Mouse (Mus musculus): ENCODE measurements around the gene Pou2f3. TPM values are rescaled to one million over a fixed set of nuclear protein-coding genes. Genes with fewer than 3 reads are reported as not detected.

Gene Pou2f3
- total and polyA plus RNA-seq, 3 experiments, result not detected

DNA sequence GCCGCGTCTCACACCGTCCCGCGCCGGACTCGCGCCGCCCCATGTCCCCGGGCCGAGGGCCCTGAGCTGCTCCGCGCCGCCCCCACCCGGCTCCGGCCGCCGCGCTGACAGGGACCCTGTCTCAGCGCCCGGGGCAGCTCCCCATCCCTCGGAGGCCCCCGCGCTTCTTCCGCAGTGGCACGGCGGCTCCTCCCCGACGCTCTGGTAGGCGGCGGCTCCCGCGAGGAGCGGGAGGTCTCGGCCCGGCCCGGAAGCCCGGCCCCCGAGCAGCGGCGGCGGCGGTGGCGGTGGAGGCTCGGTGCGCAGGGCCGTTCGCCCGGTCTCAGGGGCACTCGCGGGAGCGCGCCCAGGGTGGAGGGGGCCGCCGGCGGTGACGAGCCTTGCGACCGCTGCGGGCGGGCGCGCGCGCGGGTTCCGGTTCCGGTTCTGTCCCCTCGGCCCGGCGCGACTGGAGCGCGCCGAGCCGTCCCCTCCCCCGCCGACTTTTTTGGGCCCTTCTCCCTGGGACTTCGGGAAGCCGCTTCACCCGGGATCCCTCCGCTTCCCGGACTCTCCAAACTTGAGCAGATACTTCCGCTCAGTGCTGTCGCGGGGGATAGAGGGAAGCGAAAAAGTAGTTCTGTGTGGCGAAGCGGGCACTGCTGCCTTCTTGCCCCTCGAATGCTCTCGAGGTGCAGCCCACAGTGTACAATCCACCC is 104.4 kb downstream of the Pou2f3 start (continued):
- TF ChIP-seq MYB (IDR thresholded peaks at IDR 0.05; ENCODE audit: low read depth, low read length), result no peak
- TF ChIP-seq TBP (IDR thresholded peaks at IDR 0.05; ENCODE audit: low read depth, low read length), result 0 out of 2 replicates have a peak, but pooled peaks have one; percentile 42
- TF ChIP-seq ELF1 (IDR thresholded peaks at IDR 0.05; ENCODE audit: low read depth, low read length), result peak; percentile 70

DNA sequence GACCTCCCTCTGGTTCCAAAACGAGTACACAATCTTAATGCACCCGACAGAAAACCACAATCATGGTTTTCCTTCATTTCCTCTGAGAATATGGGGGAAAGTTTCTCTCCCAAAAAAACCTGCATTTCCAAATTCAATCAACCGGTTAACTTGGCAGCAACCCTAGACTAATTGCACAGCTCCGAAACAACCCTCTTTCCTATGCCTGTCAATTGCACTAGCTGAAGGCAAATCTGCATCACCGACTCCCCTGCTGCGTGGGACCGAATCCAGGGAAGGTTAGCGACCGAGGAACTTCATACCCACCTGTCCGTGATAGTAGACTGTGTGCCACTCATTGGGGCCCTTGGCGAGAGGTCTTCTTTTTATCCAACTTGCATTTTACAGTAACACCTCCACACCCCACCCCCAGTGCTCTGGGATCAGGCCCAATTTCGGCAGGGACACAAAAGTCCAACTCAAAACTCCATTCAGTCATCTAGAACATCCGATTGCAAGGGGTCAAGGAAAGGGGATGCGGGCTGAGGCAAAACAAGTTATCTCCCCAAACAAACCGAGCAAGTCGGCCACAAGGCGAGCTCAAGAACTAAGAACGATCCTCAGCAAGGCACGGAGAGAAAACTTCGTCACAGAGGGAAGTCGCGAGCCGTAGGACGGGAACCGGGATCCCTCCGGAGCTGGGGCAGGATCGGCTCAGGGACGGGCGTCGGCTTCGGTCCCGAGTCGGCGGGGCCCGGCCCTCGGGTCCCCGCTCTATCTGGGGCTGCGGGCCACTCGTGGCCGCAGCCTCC is 105.1 kb downstream of the Pou2f3 start:
- TF ChIP-seq POLR2A (IDR thresholded peaks at IDR 0.05; ENCODE audit: control insufficient read depth in 1 of 2, insufficient read depth in 1 of 2, low read depth in 1 of 2, low read length in 2 of 2, poor library complexity in 1 of 2), result no peak
- peak; percentile 59 for TF ChIP-seq SIN3A (IDR thresholded peaks at IDR 0.05; ENCODE audit: low read length)
- peak; percentile 52; the same call in 1 of the 2 replicates for TF ChIP-seq TBP (IDR thresholded peaks at IDR 0.05; ENCODE audit: low read depth, low read length)
- peak overlapping the region; percentile 92 for H3K9ac ChIP-seq (ENCODE audit: control insufficient read depth, low read depth, low read length, poor library complexity, severe bottlenecking)
- peaks cover 0 to 39% of the 10 kb centered on the region in 2 experiments; a peak in 2 of 4 replicates for H3K36me3 ChIP-seq (ENCODE audit: control insufficient read depth in 1 of 2, insufficient read depth in 2 of 2, low read length in 2 of 2)
- H3K9me3 ChIP-seq (replicated peaks; ENCODE audit: insufficient read depth, low read length), result no peaks in the 10 kb centered on the region
- peak; percentile 66 for DNase-seq (ENCODE audit: low read depth, low spot score)
- no peaks in the 10 kb centered on the region for H3K27me3 ChIP-seq (ENCODE audit: control insufficient read depth in 1 of 2, insufficient read depth in 2 of 2, low read length in 2 of 2)
- H3K4me1 ChIP-seq (ENCODE audit: control insufficient read depth in 1 of 2, insufficient read depth in 2 of 2, low read length in 2 of 2), result peaks cover 14 to 28% of the 10 kb centered on the region in 2 experiments
- peak overlapping the region; percentile 86 for H3K27ac ChIP-seq (ENCODE audit: control insufficient read depth, low read depth, low read length)
- peaks cover 33% of the 10 kb centered on the region for H3K79me2 ChIP-seq (ENCODE audit: control insufficient read depth, insufficient read depth, low read length, poor library complexity)
- peak overlapping the region; percentile 82 to 86 for H3K4me3 ChIP-seq (ENCODE audit: control insufficient read depth in 1 of 2, insufficient read depth in 1 of 2, low read depth in 2 of 2, low read length in 2 of 2)

- peak overlapping the region; percentile 86; the same call in 1 of the 2 replicates for H3K27ac ChIP-seq (ENCODE audit: control insufficient read depth, low read depth, low read length)
- H3K27me3 ChIP-seq (ENCODE audit: control insufficient read depth in 1 of 2, insufficient read depth in 2 of 2, low read length in 2 of 2), result no peaks in the 10 kb centered on the region
- DNase-seq (ENCODE audit: low read depth, low spot score), result no peak
- H3K9me3 ChIP-seq (replicated peaks; ENCODE audit: insufficient read depth, low read length), result no peaks in the 10 kb centered on the region
- peak overlapping the region; percentile 92 for H3K9ac ChIP-seq (ENCODE audit: control insufficient read depth, low read depth, low read length, poor library complexity, severe bottlenecking)
- no peak for TF ChIP-seq POLR2AphosphoS2 (IDR thresholded peaks at IDR 0.05; ENCODE audit: low read length)
- TF ChIP-seq MAX (IDR thresholded peaks at IDR 0.05; ENCODE audit: low read length), result no peak
- TF ChIP-seq CHD1 (IDR thresholded peaks at IDR 0.05; ENCODE audit: low read depth, low read length), result 0 out of 2 replicates have a peak, but pooled peaks have one; percentile 16
- peaks cover 12 to 28% of the 10 kb centered on the region in 2 experiments for H3K4me1 ChIP-seq (ENCODE audit: control insufficient read depth in 1 of 2, insufficient read depth in 2 of 2, low read length in 2 of 2)
- H3K79me2 ChIP-seq (ENCODE audit: control insufficient read depth, insufficient read depth, low read length, poor library complexity), result peaks cover 36% of the 10 kb centered on the region
- peaks cover 0 to 42% of the 10 kb centered on the region in 2 experiments; a peak in 2 of 4 replicates for H3K36me3 ChIP-seq (ENCODE audit: control insufficient read depth in 1 of 2, insufficient read depth in 2 of 2, low read length in 2 of 2)
- H3K4me3 ChIP-seq (ENCODE audit: control insufficient read depth in 1 of 2, insufficient read depth in 1 of 2, low read depth in 2 of 2, low read length in 2 of 2), result peak overlapping the region; percentile 82 to 86
Measured at GRCm38 (mm10) chr9:43104526-43104872, 105.7 kb downstream of the Pou2f3 start.

DNA sequence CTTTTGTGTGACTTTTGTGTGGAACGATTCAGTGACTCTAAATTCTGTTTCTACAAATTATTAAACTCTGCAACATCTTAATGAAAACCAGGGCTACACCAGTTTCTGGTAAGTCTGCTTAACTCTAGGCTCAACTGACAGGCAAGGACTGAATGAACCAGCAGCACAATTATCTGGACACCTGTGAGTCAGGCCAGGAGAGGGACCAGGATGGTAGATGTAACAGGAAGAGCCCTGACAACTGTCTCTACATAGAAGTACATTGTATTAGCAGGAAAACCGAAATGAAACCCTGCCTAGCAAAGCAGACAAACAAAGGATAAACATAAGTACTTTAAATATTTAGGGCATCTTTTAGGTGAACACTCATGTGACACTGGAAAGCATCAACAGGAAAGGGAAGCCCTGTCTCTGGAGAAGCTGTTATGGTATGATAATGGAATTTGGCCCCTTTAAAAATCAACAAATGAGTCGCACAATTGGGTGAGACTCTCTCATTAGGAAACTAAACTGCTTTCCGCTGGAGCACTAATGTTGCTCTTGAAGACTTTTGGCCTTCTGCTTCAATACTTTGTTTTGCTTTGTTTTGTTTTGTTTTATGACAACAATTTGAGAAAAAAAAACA is 106.4 kb downstream of the Pou2f3 start:
- H3K4me1 ChIP-seq (ENCODE audit: control insufficient read depth in 1 of 2, insufficient read depth in 2 of 2, low read length in 2 of 2), result peaks cover 11 to 24% of the 10 kb centered on the region in 2 experiments
- peak overlapping the region; percentile 92 for H3K9ac ChIP-seq (ENCODE audit: control insufficient read depth, low read depth, low read length, poor library complexity, severe bottlenecking)
- DNase-seq (ENCODE audit: low read depth, low spot score), result peak; percentile 72
- TF ChIP-seq ELF1 (IDR thresholded peaks at IDR 0.05; ENCODE audit: low read depth, low read length) (no peak), JUND (IDR thresholded peaks at IDR 0.05; ENCODE audit: low read depth, low read length) (no peak), TCF12 (IDR thresholded peaks at IDR 0.05; ENCODE audit: low read depth, low read length) (peak; percentile 54; the same call in 1 of the 2 replicates), MAZ (IDR thresholded peaks at IDR 0.05; ENCODE audit: low read depth, low read length) (no peak), MXI1 (IDR thresholded peaks at IDR 0.05; ENCODE audit: low read depth, low read length) (peak; percentile 53), POLR2A (IDR thresholded peaks at IDR 0.05; ENCODE audit: control insufficient read depth in 1 of 2, insufficient read depth in 1 of 2, low read depth in 1 of 2, low read length in 2 of 2, poor library complexity in 1 of 2) (no peak), EP300 (IDR thresholded peaks at IDR 0.05; ENCODE audit: low read depth in 1 of 2, low read length in 2 of 2) (peak; percentile 55 to 73; a peak in 3 of 4 replicates), SIN3A (IDR thresholded peaks at IDR 0.05; ENCODE audit: low read length) (peak; percentile 62), GABPA (IDR thresholded peaks at IDR 0.05; ENCODE audit: low read depth, low read length) (no peak), UBTF (IDR thresholded peaks at IDR 0.05; ENCODE audit: borderline replicate concordance, insufficient read depth, low read depth, low read length) (no peak), MEF2A (IDR thresholded peaks at IDR 0.05; ENCODE audit: extremely low read depth, insufficient replicate concordance, low read depth, low read length, poor library complexity, severe bottlenecking) (no peak), GATA1 (IDR thresholded peaks at IDR 0.05; ENCODE audit: low read depth, low read length) (peak; percentile 47; the same call in 1 of the 2 replicates), MYC (IDR thresholded peaks at IDR 0.05; ENCODE audit: low read depth, low read length) (no peak), MAFK (IDR thresholded peaks at IDR 0.05; ENCODE audit: borderline replicate concordance, low read depth, low read length) (no peak)

More for the DNA sequence above, 106.4 kb downstream of the Pou2f3 start:
- peak overlapping the region; percentile 58 for H3K27ac ChIP-seq (ENCODE audit: control insufficient read depth, low read depth, low read length)
- peak overlapping the region; percentile 44 to 82 for H3K4me3 ChIP-seq (ENCODE audit: control insufficient read depth in 1 of 2, insufficient read depth in 1 of 2, low read depth in 2 of 2, low read length in 2 of 2)
- peaks cover 38% of the 10 kb centered on the region for H3K79me2 ChIP-seq (ENCODE audit: control insufficient read depth, insufficient read depth, low read length, poor library complexity)
- no peaks in the 10 kb centered on the region for H3K9me3 ChIP-seq (replicated peaks; ENCODE audit: insufficient read depth, low read length)
- peaks cover 0 to 41% of the 10 kb centered on the region in 2 experiments; a peak in 2 of 4 replicates for H3K36me3 ChIP-seq (ENCODE audit: control insufficient read depth in 1 of 2, insufficient read depth in 2 of 2, low read length in 2 of 2)
- no peaks in the 10 kb centered on the region for H3K27me3 ChIP-seq (ENCODE audit: control insufficient read depth in 1 of 2, insufficient read depth in 2 of 2, low read length in 2 of 2)

All from MEL (cell line).